Mouse (Mus musculus): ENCODE data around the gene Rap1gap.

- TF ChIP-seq POLR2A (IDR thresholded peaks at IDR 0.05; ENCODE audit: insufficient read length, low read depth): no peak
- no peak for TF ChIP-seq MAX (IDR thresholded peaks at IDR 0.05; ENCODE audit: low read depth)
- TF ChIP-seq TCF12 (IDR thresholded peaks at IDR 0.05; ENCODE audit: insufficient read depth, poor library complexity, severe bottlenecking): no peak
Measured at GRCm38 (mm10) chr4:137646262-137646661, 18.3 kb upstream of the Rap1gap start.
